Mouse (Mus musculus) layer of hippocampus, adult 6 months (tissue): Measurements from ENCODE around the gene Gsdmc4. TPM values are rescaled to one million over a fixed set of nuclear protein-coding genes. Genes with fewer than 3 reads are reported as not detected.

ENCODE experiments used
- long read RNA-seq, 2 experiments: library from polyadenylated mRNA; unstranded; transcript quantifications; one replicate each; pipeline ENCODE4 v2.0.0; 2019 to 2020
- polyA plus RNA-seq: library from polyadenylated mRNA; unstranded; fragments of <200 nt; fragmentation: Nextera tagmentation; gene quantifications from 2 replicates; pipeline ENCODE4 v1.2.3, GENCODE M21; 2021

Gsdmc4 gene
- polyA plus RNA-seq, result not detected in 2 replicates
- long read RNA-seq, experiment 1, result 0 reads
- long read RNA-seq, experiment 2, result 0 reads

GRCm38 (mm10) chr15:63912197-63912596 lies at the start of gene Gsdmc4:
TSS of gene Gsdmc4 (minus strand) at chr15:63912297.

GRCm38 (mm10) chr15:63878458-63878857 lies 33.6 kb downstream of the Gsdmc4 start, which contains the start of gene Gsdmc3:
TSS of gene Gsdmc3 (minus strand) at chr15:63878558.

Other genes with a start within 250 kb of the Gsdmc4 start
- not detected in 2 replicates for gene Gsdmc2, start 67.1 kb downstream of the Gsdmc4 start, polyA plus RNA-seq
- not detected in 2 replicates for gene Gsdmc3, start 33.7 kb downstream of the Gsdmc4 start, polyA plus RNA-seq
- gene Fam49b, start 148.2 kb upstream of the Gsdmc4 start, polyA plus RNA-seq, result 71.2 and 90.8 TPM in 2 replicates